Mouse (Mus musculus) stomach, embryonic 15.5 days (tissue): ENCODE measurements at regions not wholly inside any gene's neighbourhood (a gene's known extent, or its start where the extent isn't known, plus 50 kb on each side); places are given as distances from the start of the nearest gene placed in this dataset.

Source experiments
- ATAC-seq: fragments of 200-750 bp; cut with Nextera tagmentation; 2 replicates; pipeline ENCODE4 v1.8.0; 2017; ENCODE audit warnings: low read depth, moderate number of reproducible peaks, moderate TSS enrichment; ENCODE audit not compliant: insufficient read depth, low FRiP score
- H3K27ac ChIP-seq: fragments of 300-500 bp; sonication (generic); 2 replicates; pipeline ENCODE4 v1.5.1; 2015; ENCODE audit warnings: mild to moderate bottlenecking, inconsistent platforms
- H3K27me3 ChIP-seq: fragments of 300-500 bp; sonication (generic); replicated peaks from 2 replicates; pipeline ENCODE4 v1.6.1; 2015; ENCODE audit warnings: inconsistent platforms
- H3K36me3 ChIP-seq: fragments of 300-500 bp; sonication (generic); 2 replicates; pipeline ENCODE4 v1.6.1; 2015; ENCODE audit warnings: inconsistent platforms
- H3K4me1 ChIP-seq: fragments of 300-500 bp; sonication (generic); 2 replicates; pipeline ENCODE4 v1.6.1; 2015; ENCODE audit warnings: inconsistent platforms
- H3K4me2 ChIP-seq: fragments of 300-500 bp; sonication (generic); 2 replicates; pipeline ENCODE4 v1.6.1; 2015; ENCODE audit warnings: mild to moderate bottlenecking, inconsistent platforms
- H3K4me3 ChIP-seq: fragments of 300-500 bp; sonication (generic); replicated peaks from 2 replicates; pipeline ENCODE4 v1.5.1; 2015; ENCODE audit warnings: inconsistent platforms
- H3K9ac ChIP-seq: fragments of 300-500 bp; sonication (generic); 2 replicates; pipeline ENCODE4 v1.6.1; 2015; ENCODE audit warnings: inconsistent platforms
- H3K9me3 ChIP-seq: fragments of 300-500 bp; sonication (generic); 2 replicates; pipeline ENCODE4 v1.6.1; 2016; ENCODE audit warnings: inconsistent platforms
- WGBS: fragments of 180-500 bp; shearing (Covaris S2); methylation state at CpG from one replicate; pipeline ENCODE4 v1.1.7; 2015; 5-methylcytosine and 5-hydroxymethylcytosine counted together

- Histone ChIP-seq H3K9ac (peak overlapping the region; percentile 11; the same call in 1 of the 2 replicates), H3K27ac (peak overlapping the region; percentile 98), H3K4me1 (peaks cover 81% of the 10 kb centered on the region), H3K4me2 (peak overlapping the region; percentile 60), H3K36me3 (no peaks in the 10 kb centered on the region), H3K4me3 (0 out of 2 replicates have a peak overlapping the region, but pooled peaks have one; percentile 1), H3K27me3 (no peaks in the 10 kb centered on the region), H3K9me3 (no peaks in the 10 kb centered on the region)
- ATAC-seq, result no peak
- WGBS, result 5% methylated on average over 24 of the region's 24 CpGs
Measured at GRCm38 (mm10) chr2:30716580-30717565, 86.6 kb downstream of the 1700001O22Rik start.

- peaks cover 78% of the 10 kb centered on the region for H3K4me1 ChIP-seq
- no peak overlapping the region for H3K4me2 ChIP-seq
- ATAC-seq, result no peak
- H3K27ac ChIP-seq, result peak overlapping the region; percentile 98; the same call in 1 of the 2 replicates
- WGBS, result 61% methylated on average over 4 of the region's 4 CpGs
- H3K36me3 ChIP-seq, result no peaks in the 10 kb centered on the region
- no peaks in the 10 kb centered on the region for H3K27me3 ChIP-seq
- H3K9ac ChIP-seq, result no peak overlapping the region
- no peaks in the 10 kb centered on the region for H3K9me3 ChIP-seq
- no peak overlapping the region for H3K4me3 ChIP-seq
Measured at GRCm38 (mm10) chr2:30715720-30716310, 87.6 kb downstream of the 1700001O22Rik start.

GRCm38 (mm10) chr2:30713535-30713934 is 89.9 kb downstream of the 1700001O22Rik start:
- Histone ChIP-seq H3K9me3 (no peaks in the 10 kb centered on the region), H3K36me3 (no peaks in the 10 kb centered on the region), H3K27me3 (no peaks in the 10 kb centered on the region), H3K9ac (no peak overlapping the region), H3K27ac (peak overlapping the region; percentile 94), H3K4me2 (no peak overlapping the region), H3K4me1 (peaks cover 69% of the 10 kb centered on the region), H3K4me3 (no peak overlapping the region)
- 9% methylated on average over 3 of the region's 3 CpGs for WGBS
- ATAC-seq, result no peak

DNA sequence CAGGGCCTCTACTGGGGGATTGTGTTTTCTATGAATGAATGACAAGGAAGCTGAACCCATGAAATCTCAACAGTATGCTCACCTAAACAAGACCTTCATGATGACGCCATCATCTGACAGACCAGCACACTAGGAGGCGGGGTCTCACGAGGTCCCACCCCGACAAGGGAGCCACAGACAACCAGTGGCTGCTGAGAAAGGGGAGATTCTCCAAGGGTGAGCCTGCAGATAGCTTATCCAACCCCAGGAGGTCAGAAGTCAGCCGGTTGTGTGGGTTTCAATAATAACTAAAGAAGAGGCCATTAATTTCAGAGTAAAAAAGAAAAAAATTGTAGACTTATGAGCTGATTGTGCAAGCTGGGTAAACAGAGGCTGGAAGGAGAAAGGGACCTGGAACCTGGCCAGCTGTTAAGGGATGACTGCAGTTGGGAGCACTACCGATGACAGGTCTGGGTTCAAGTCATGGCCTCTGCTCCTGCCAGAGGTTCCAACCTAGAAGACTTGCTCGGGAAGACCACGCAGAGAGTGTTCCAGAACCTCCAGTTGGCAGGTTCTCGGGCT is 90.5 kb downstream of the 1700001O22Rik start:
- Histone ChIP-seq H3K4me2 (no peak overlapping the region; the same call in 1 of the 2 replicates), H3K9me3 (no peaks in the 10 kb centered on the region), H3K4me3 (no peak overlapping the region), H3K27me3 (no peaks in the 10 kb centered on the region), H3K4me1 (peaks cover 68% of the 10 kb centered on the region), H3K36me3 (no peaks in the 10 kb centered on the region), H3K9ac (no peak overlapping the region), H3K27ac (peak overlapping the region; percentile 94)
- ATAC-seq, result no peak
- 60% methylated on average over 9 of the region's 9 CpGs for WGBS

- peaks cover 66% of the 10 kb centered on the region for H3K4me1 ChIP-seq
- H3K9ac ChIP-seq, result peak overlapping the region; percentile 60
- peak; percentile 23 for ATAC-seq
- no peaks in the 10 kb centered on the region for H3K36me3 ChIP-seq
- under 1% methylated on average over 62 of the region's 63 CpGs for WGBS
- H3K4me2 ChIP-seq, result peak overlapping the region; percentile 87
- H3K9me3 ChIP-seq, result no peaks in the 10 kb centered on the region
- no peaks in the 10 kb centered on the region for H3K27me3 ChIP-seq
- H3K27ac ChIP-seq, result peak overlapping the region; percentile 94
- peak overlapping the region; percentile 47 for H3K4me3 ChIP-seq
Measured at GRCm38 (mm10) chr2:30711853-30712498, 91.5 kb downstream of the 1700001O22Rik start.

GRCm38 (mm10) chr2:30711476-30711852 is 92.0 kb downstream of the 1700001O22Rik start:
- 8% methylated on average over 15 of the region's 15 CpGs for WGBS
- ATAC-seq, result peak; percentile 12; the same call in 1 of the 2 replicates
- H3K4me3 ChIP-seq, result peak overlapping the region; percentile 47
- H3K36me3 ChIP-seq, result no peaks in the 10 kb centered on the region
- peak overlapping the region; percentile 94 for H3K27ac ChIP-seq
- H3K4me2 ChIP-seq, result peak overlapping the region; percentile 87
- H3K4me1 ChIP-seq, result peaks cover 62% of the 10 kb centered on the region
- peak overlapping the region; percentile 60 for H3K9ac ChIP-seq
- no peaks in the 10 kb centered on the region for H3K9me3 ChIP-seq
- H3K27me3 ChIP-seq, result no peaks in the 10 kb centered on the region

DNA sequence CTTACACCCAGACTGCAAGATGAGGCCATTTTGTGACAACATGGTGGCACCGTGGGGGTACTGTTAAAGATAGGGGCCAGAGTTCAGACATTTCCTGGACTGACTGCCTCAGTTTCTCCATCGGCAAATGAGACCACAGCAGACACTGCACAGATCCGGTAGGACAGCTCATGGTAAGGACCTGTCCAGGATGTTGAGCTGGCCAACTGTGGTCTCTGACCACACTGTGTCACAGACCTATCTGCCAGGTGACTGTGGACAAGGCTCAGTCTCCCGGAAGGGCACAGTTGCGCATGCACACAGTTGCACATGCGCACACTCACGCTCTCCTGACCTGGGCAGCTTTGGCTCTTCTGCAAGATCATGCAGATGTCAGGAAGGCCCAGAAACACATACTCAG is 92.6 kb downstream of the 1700001O22Rik start:
- H3K9ac ChIP-seq, result no peak overlapping the region
- H3K27ac ChIP-seq, result peak overlapping the region; percentile 94
- H3K4me3 ChIP-seq, result no peak overlapping the region
- no peaks in the 10 kb centered on the region for H3K9me3 ChIP-seq
- H3K4me1 ChIP-seq, result peaks cover 60% of the 10 kb centered on the region
- H3K36me3 ChIP-seq, result no peaks in the 10 kb centered on the region
- H3K4me2 ChIP-seq, result peak overlapping the region; percentile 87; the same call in 1 of the 2 replicates
- no peak for ATAC-seq
- H3K27me3 ChIP-seq, result no peaks in the 10 kb centered on the region
- 94% methylated on average over 7 of the region's 7 CpGs for WGBS

DNA sequence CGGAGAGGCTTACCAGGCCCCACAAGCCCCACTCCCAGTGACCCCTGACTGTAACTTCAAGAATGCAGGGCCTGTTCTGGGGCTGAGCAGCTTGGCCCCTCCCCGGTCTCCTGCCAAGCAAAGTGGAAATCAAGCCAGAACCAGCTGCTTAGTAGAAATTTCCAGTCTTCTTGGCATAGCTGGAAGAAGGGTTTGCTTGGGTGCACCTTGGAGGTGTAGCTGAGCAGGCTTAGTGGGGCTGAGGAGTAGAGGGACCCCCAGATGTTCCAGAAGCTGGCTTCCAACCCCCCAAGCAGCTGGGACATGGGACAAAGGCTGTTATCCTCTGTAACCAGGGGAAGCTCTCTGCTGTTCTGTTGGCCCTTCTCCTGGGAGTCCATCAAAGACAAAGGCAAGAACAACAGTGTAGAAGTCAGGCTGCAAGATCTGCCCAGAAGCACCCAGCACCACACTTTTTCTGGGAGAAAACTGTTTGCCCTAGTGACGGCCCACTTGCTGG is 94.0 kb downstream of the 1700001O22Rik start:
- H3K4me1 ChIP-seq, result peaks cover 64% of the 10 kb centered on the region
- H3K36me3 ChIP-seq, result no peaks in the 10 kb centered on the region
- H3K27me3 ChIP-seq, result no peaks in the 10 kb centered on the region
- no peak overlapping the region for H3K4me3 ChIP-seq
- WGBS, result 52% methylated on average over 3 of the region's 3 CpGs
- H3K9me3 ChIP-seq, result no peaks in the 10 kb centered on the region
- no peak for ATAC-seq
- H3K9ac ChIP-seq, result no peak overlapping the region
- no peak overlapping the region for H3K4me2 ChIP-seq
- peak overlapping the region; percentile 100 for H3K27ac ChIP-seq

DNA sequence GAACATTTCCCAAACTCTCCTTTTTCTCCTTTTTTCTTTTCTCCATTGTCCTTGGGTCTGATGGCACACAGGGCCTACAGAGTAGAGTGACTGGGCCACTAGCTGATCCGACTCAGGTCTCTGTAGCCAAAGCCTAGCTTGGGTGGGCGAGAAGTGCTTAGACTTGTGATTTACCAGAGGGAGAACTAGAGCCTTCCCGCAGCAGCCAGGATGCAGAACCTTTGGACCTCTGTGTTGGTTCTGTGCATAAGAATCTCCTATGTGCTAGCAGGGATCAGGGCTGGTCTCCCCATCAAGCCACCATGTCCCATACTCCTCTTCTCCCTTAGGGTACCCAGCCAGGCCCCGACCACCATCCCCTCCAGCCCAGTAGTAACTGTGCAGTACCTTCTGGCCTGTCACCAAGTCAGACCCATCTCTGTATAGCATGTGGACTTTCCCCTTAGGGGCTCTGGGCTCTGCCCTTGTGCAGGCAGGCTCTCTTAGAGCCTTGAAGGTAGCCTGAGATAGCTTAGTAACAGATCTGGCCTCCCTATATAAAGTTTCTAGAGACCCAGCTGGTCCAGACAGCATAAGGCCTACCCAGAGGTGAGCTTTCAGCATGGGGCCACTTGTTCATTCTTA is 94.6 kb downstream of the 1700001O22Rik start:
- peaks cover 62% of the 10 kb centered on the region for H3K4me1 ChIP-seq
- WGBS, result 66% methylated on average over 4 of the region's 4 CpGs

GRCm38 (mm10) chr2:30708001-30708683 is 95.3 kb downstream of the 1700001O22Rik start:
- Histone ChIP-seq H3K9me3 (no peaks in the 10 kb centered on the region), H3K36me3 (no peaks in the 10 kb centered on the region), H3K4me2 (peak overlapping the region; percentile 84), H3K9ac (peak overlapping the region; percentile 47), H3K4me3 (peak overlapping the region; percentile 38), H3K27me3 (no peaks in the 10 kb centered on the region), H3K4me1 (peaks cover 54% of the 10 kb centered on the region), H3K27ac (peak overlapping the region; percentile 100)
- peak; percentile 73 for ATAC-seq
- 1% methylated on average over 43 of the region's 48 CpGs for WGBS

More for the DNA sequence above, 94.6 kb downstream of the 1700001O22Rik start:
- no peak for ATAC-seq
- no peak overlapping the region for H3K4me3 ChIP-seq
- H3K9ac ChIP-seq, result peak overlapping the region; percentile 47; the same call in 1 of the 2 replicates
- H3K36me3 ChIP-seq, result no peaks in the 10 kb centered on the region
- peak overlapping the region; percentile 84; the same call in 1 of the 2 replicates for H3K4me2 ChIP-seq
- no peaks in the 10 kb centered on the region for H3K27me3 ChIP-seq
- no peaks in the 10 kb centered on the region for H3K9me3 ChIP-seq
- peak overlapping the region; percentile 100 for H3K27ac ChIP-seq
